Mouse (Mus musculus) forebrain, postnatal 0 days (tissue): ENCODE results near the gene Immp2l. TPM values are rescaled to one million over a fixed set of nuclear protein-coding genes. Genes with fewer than 3 reads are reported as not detected.

Experiments
- ATAC-seq: fragments of 200-750 bp; cut with Nextera tagmentation; 2 replicates; pipeline ENCODE4 v1.8.0; 2017; ENCODE audit warnings: mild to moderate bottlenecking, moderate library complexity
- DNase-seq: peaks from one replicate; pipeline ENCODE4 v3.0.0-alpha.2; 2015
- H3K27ac ChIP-seq: fragments of 300-500 bp; sonication (generic); 2 replicates; pipeline ENCODE4 v1.5.1; 2014; ENCODE audit warnings: low read depth, mild to moderate bottlenecking, antibody characterized with exemption, low read length, moderate library complexity, mixed read lengths
- H3K27me3 ChIP-seq: fragments of 300-500 bp; sonication (generic); 2 replicates; pipeline ENCODE4 v1.6.1; 2014; ENCODE audit warnings: mild to moderate bottlenecking, low read length, mixed read lengths; ENCODE audit not compliant: insufficient read depth
- H3K36me3 ChIP-seq: fragments of 300-500 bp; sonication (generic); 2 replicates; pipeline ENCODE4 v1.6.1; 2014; ENCODE audit warnings: mild to moderate bottlenecking, moderate library complexity; ENCODE audit not compliant: insufficient read depth
- H3K4me1 ChIP-seq: fragments of 300-500 bp; sonication (generic); 2 replicates; pipeline ENCODE4 v1.6.1; 2014; ENCODE audit warnings: antibody characterized with exemption; ENCODE audit not compliant: insufficient read depth
- H3K4me2 ChIP-seq: fragments of 300-500 bp; sonication (generic); 2 replicates; pipeline ENCODE4 v1.6.1; 2014; ENCODE audit warnings: low read depth, mild to moderate bottlenecking, moderate library complexity
- H3K4me3 ChIP-seq: fragments of 300-500 bp; sonication (generic); 2 replicates; pipeline ENCODE4 v1.5.1; 2014; ENCODE audit warnings: low read depth, low read length, mixed read lengths
- H3K9ac ChIP-seq: fragments of 300-500 bp; sonication (generic); 2 replicates; pipeline ENCODE4 v1.6.1; 2014; ENCODE audit warnings: mild to moderate bottlenecking
- H3K9me3 ChIP-seq: fragments of 300-500 bp; sonication (generic); 2 replicates; pipeline ENCODE4 v1.6.1; 2016; ENCODE audit warnings: low read length
- CTCF ChIP-seq: sonication (generic); IDR thresholded peaks from 2 replicates; pipeline ENCODE4 v1.5.1; 2016; ENCODE audit warnings: antibody characterized with exemption, control low read depth, low read depth
- WGBS: fragments of 180-500 bp; shearing (Covaris S2); extraction: QIAGEN DNeasy Blood & Tissue Kit; methylation state at CpG from one replicate; pipeline ENCODE4 v1.1.7; 2014; 5-methylcytosine and 5-hydroxymethylcytosine counted together
- polyA plus RNA-seq: library from polyadenylated mRNA; unstranded; fragments of >200 nt; fragmentation: Nextera tagmentation; extraction: Ambion mirVana; gene quantifications from 2 replicates; pipeline ENCODE4 v1.2.1, GENCODE M21; 2015
- total RNA-seq: library from RNA; depleted of rRNA; stranded (reverse); fragments of >200 nt; gene quantifications from 2 replicates; pipeline ENCODE4 v1.2.3, GENCODE M21; 2014

The Immp2l gene
- total and polyA plus RNA-seq, 2 experiments from 2014 or later: 5.9 to 19.4 TPM

DNA sequence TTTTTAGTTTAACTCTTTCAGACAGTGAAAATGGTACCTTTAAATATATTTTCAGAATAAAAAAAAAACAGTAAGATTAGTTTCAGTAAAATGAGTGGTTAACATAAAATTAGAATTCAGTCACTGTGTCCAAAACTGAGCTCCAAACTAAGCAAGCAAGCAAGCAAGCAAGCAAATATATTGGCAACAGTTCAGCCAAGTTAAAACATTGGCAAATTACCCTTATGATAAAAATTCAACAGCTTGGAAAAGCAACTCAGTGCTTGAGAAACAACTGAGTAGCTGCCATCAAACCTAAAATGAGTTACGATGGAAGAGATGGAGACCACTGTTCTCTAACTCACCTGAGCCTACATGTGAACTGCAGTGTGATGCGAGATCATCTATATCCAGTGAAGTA lies 926.8 kb downstream of the Immp2l start:
- TF ChIP-seq CTCF: no peak
- H3K4me3 ChIP-seq: no peak overlapping the region
- H3K27ac ChIP-seq: no peak overlapping the region
- H3K9ac ChIP-seq: no peak overlapping the region
- ATAC-seq (no peak), DNase-seq (peak; percentile 47)
- 65% methylated on average over 2 of the region's 2 CpGs for whole genome bisulfite sequencing
- H3K4me1 ChIP-seq: no peaks in the 10 kb centered on the region
- no peak overlapping the region for H3K4me2 ChIP-seq
- no peaks in the 10 kb centered on the region for H3K27me3 ChIP-seq
- H3K9me3 ChIP-seq: no peaks in the 10 kb centered on the region
- H3K36me3 ChIP-seq: no peaks in the 10 kb centered on the region

DNA sequence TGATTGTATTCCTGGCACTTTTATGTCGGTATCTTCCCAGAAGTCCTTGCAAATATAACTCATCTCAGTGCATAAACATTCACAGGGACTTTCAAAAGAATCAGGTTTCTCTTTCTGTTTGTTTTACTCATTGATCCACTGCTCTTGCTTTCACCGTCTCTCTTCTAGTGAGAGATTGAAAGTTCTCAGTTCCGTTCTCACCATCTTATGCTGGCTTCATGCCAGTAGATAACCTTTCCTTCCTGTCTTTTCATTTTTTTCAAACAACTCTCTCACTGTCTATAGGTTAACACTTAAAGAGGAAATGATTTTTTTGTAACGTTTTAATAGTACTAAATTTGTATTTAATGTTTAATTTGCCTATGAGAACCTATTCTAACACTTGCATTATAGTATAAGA lies 937.1 kb downstream of the Immp2l start:
- no peak overlapping the region for H3K27ac ChIP-seq
- ATAC-seq: no peak
- no peaks in the 10 kb centered on the region for H3K9me3 ChIP-seq
- no peak overlapping the region for H3K4me2 ChIP-seq
- no peaks in the 10 kb centered on the region for H3K4me1 ChIP-seq
- H3K4me3 ChIP-seq: no peak overlapping the region
- WGBS: 65% methylated on average over 4 of the region's 4 CpGs
- H3K36me3 ChIP-seq: no peaks in the 10 kb centered on the region
- TF ChIP-seq CTCF: no peak
- no peak for DNase-seq
- H3K9ac ChIP-seq: no peak overlapping the region
- no peaks in the 10 kb centered on the region for H3K27me3 ChIP-seq

DNA sequence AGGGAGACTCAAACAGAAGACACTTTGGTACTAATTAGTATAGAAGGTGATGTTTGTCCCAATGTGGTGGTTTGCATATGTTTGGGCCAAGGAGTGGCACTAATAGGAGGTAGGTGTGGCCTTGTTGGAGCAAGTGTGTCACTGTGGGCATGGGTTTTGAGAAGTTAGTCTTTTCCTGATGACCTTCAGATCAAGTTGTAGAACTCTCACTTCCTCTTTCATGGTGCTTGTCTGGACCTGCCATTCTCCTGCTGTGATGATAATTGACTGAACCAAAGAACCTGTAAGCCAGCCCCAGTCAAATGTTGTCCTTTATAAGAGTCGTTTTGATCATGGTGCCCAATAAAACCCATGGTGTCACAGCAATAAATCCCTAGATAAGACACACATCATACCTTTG lies 967.5 kb downstream of the Immp2l start:
- ATAC-seq (no peak), DNase-seq (no peak)
- Histone ChIP-seq H3K4me2 (no peak overlapping the region), H3K4me1 (0 out of 2 replicates have a peak, but pooled peaks cover 6% of the 10 kb centered on the region), H3K27ac (no peak overlapping the region), H3K36me3 (no peaks in the 10 kb centered on the region), H3K27me3 (no peaks in the 10 kb centered on the region), H3K9me3 (no peaks in the 10 kb centered on the region), H3K4me3 (no peak overlapping the region), H3K9ac (no peak overlapping the region)
- no peak for TF ChIP-seq CTCF
- 88% methylated on average over 1 of the region's 1 CpGs for WGBS
